Mouse (Mus musculus): ENCODE data around the gene D17Wsu92e. TPM values are rescaled to one million over a fixed set of nuclear protein-coding genes. Genes with fewer than 3 reads are reported as not detected.
A peak's percentile ranks its signal among the peaks of the same experiment; 100 is the strongest.

Gene D17Wsu92e
- polyA plus RNA-seq, 1 experiment: 68.6 TPM

GRCm38 (mm10) chr17:27793144-27793543, 27.3 kb downstream of the D17Wsu92e start:
- TF ChIP-seq POLR2A (IDR thresholded peaks at IDR 0.05; ENCODE audit: low read depth, low read length): no peak
- no peak for TF ChIP-seq CTCF (IDR thresholded peaks at IDR 0.05; ENCODE audit: borderline replicate concordance, insufficient read depth, low read length)
- peaks cover 12% of the 10 kb centered on the region; the same call in 1 of the 2 replicates for H3K4me1 ChIP-seq (ENCODE audit: control insufficient read depth, insufficient read depth, low read length)
- H3K27ac ChIP-seq (ENCODE audit: insufficient read depth, low read length): no peak overlapping the region
- no peak overlapping the region for H3K4me3 ChIP-seq (ENCODE audit: insufficient read depth, low read length)

GRCm38 (mm10) chr17:27792516-27792915, 27.9 kb downstream of the D17Wsu92e start:
- peaks cover 9% of the 10 kb centered on the region; the same call in 1 of the 2 replicates for H3K4me1 ChIP-seq (ENCODE audit: control insufficient read depth, insufficient read depth, low read length)
- TF ChIP-seq POLR2A (IDR thresholded peaks at IDR 0.05; ENCODE audit: low read depth, low read length) (no peak), CTCF (IDR thresholded peaks at IDR 0.05; ENCODE audit: borderline replicate concordance, insufficient read depth, low read length) (no peak)
- H3K4me3 ChIP-seq (ENCODE audit: insufficient read depth, low read length): no peak overlapping the region
- no peak overlapping the region for H3K27ac ChIP-seq (ENCODE audit: insufficient read depth, low read length)

DNA sequence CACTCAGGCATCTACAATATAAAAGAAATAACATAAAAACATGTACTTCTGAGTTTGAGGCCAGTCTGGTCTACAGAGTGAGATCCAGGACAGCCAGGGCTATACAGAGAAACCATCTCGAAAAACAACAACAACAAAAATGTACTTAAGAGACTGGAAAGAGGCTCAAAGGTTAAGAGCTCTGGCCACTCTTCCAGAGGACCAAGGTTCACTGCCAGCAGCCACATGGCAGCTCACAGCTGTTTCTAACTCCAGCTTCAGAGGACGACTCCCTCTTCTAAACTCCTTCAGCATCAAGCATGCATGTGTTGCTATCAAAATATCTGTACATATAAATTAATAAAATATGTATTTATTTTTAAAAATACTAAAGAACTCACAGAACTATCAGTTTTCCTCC, 28.9 kb downstream of the D17Wsu92e start:
- H3K4me3 ChIP-seq (ENCODE audit: insufficient read depth, low read length): no peak overlapping the region
- no peak for TF ChIP-seq POLR2A (IDR thresholded peaks at IDR 0.05; ENCODE audit: low read depth, low read length)
- no peak for TF ChIP-seq CTCF (IDR thresholded peaks at IDR 0.05; ENCODE audit: borderline replicate concordance, insufficient read depth, low read length)
- no peak overlapping the region for H3K27ac ChIP-seq (ENCODE audit: insufficient read depth, low read length)
- 0 out of 2 replicates have a peak, but pooled peaks cover under 1% of the 10 kb centered on the region for H3K4me1 ChIP-seq (ENCODE audit: control insufficient read depth, insufficient read depth, low read length)

DNA sequence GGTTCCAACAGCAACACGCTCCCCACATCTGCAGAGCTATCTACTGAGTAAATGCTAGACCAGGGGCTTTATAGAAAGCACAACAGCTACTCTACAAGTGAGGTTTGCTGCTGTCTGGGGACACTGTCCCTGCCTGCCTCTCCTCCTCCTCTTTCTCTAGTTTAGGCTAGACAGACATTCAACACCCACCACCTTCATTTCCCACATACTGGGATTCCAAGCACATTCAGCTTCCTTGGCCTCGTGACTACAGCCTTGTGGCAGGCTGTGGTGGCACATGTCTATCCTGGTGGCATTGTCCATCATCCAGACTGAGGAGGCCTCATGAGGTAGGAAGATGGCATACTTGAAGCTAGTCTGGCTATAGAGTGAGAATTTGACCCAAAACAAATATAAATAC, 29.5 kb downstream of the D17Wsu92e start:
- H3K4me3 ChIP-seq (ENCODE audit: insufficient read depth, low read length): no peak overlapping the region
- no peaks in the 10 kb centered on the region for H3K4me1 ChIP-seq (ENCODE audit: control insufficient read depth, insufficient read depth, low read length)
- no peak for TF ChIP-seq CTCF (IDR thresholded peaks at IDR 0.05; ENCODE audit: borderline replicate concordance, insufficient read depth, low read length)
- H3K27ac ChIP-seq (ENCODE audit: insufficient read depth, low read length): no peak overlapping the region

- Histone ChIP-seq H3K4me1 (ENCODE audit: control insufficient read depth, insufficient read depth, low read length) (no peaks in the 10 kb centered on the region), H3K4me3 (ENCODE audit: insufficient read depth, low read length) (no peak overlapping the region), H3K27ac (ENCODE audit: insufficient read depth, low read length) (no peak overlapping the region)
- TF ChIP-seq POLR2A (IDR thresholded peaks at IDR 0.05; ENCODE audit: low read depth, low read length) (no peak), CTCF (IDR thresholded peaks at IDR 0.05; ENCODE audit: borderline replicate concordance, insufficient read depth, low read length) (no peak)
These were observed 30.4 kb downstream of the D17Wsu92e start for GRCm38 (mm10) chr17:27790015-27790414.

- H3K27ac ChIP-seq (ENCODE audit: insufficient read depth, low read length): no peak overlapping the region
- no peak overlapping the region for H3K4me3 ChIP-seq (ENCODE audit: insufficient read depth, low read length)
- no peak for TF ChIP-seq POLR2A (IDR thresholded peaks at IDR 0.05; ENCODE audit: low read depth, low read length)
- no peak for TF ChIP-seq CTCF (IDR thresholded peaks at IDR 0.05; ENCODE audit: borderline replicate concordance, insufficient read depth, low read length)
- no peaks in the 10 kb centered on the region for H3K4me1 ChIP-seq (ENCODE audit: control insufficient read depth, insufficient read depth, low read length)
These were observed 31.8 kb downstream of the D17Wsu92e start for GRCm38 (mm10) chr17:27788456-27789172.

DNA sequence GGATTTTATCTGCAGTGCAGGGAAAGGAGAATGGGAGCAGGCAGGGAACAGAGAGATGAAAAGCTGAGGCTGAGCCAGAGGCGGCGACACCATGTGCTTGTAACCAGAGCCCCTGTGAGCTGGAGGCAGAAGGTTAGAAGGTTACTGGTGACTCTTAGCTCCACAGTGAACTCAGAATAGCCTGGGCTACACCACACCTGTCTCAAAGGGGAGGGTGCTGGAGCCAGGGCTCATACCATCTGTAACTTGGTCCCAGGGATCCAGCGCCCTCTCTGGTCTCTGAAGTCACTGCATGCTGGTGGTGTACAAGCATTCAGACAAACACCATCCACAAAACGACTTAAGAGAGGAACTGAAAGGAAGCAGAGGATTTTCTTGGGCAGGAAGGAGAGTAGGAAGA, 36.9 kb downstream of the D17Wsu92e start:
- TF ChIP-seq POLR2A (IDR thresholded peaks at IDR 0.05; ENCODE audit: low read depth, low read length): no peak
- TF ChIP-seq CTCF (IDR thresholded peaks at IDR 0.05; ENCODE audit: borderline replicate concordance, insufficient read depth, low read length): no peak
- no peak overlapping the region for H3K27ac ChIP-seq (ENCODE audit: insufficient read depth, low read length)
- peaks cover 6% of the 10 kb centered on the region for H3K4me1 ChIP-seq (ENCODE audit: control insufficient read depth, insufficient read depth, low read length)
- H3K4me3 ChIP-seq (ENCODE audit: insufficient read depth, low read length): no peak overlapping the region

DNA sequence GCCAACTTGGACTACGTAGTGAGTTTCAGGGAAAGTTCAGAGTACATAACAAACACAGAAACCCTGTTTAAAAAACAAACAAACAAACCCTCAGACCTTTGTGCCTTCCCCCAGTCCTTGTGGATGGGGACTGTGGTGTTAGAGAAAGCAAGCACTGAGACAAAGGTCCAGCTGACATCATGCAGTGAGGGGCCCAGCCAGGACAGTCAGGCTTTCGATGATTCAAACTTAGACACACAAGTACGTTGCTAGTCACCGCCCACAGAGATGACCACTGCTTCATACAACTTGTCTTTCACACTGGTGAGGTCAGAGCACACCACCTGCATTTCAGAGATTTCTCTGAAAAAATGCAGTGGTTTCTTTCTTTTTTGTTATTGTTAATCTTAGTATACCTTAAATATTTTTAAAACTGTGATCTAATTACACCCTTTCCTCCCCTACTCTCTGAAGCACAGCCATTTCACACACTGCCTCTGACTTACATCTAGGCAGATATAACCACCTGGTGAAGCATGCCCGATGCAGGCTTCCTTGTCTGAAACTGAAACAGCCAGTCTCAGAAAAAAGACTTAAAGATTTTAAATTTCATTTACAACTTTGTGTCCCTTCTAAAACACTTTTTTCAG, 39.3 kb downstream of the D17Wsu92e start:
- Histone ChIP-seq H3K4me1 (ENCODE audit: control insufficient read depth, insufficient read depth, low read length) (peaks cover 6% of the 10 kb centered on the region), H3K4me3 (ENCODE audit: insufficient read depth, low read length) (no peak overlapping the region), H3K27ac (ENCODE audit: insufficient read depth, low read length) (peak overlapping the region; percentile 32; the same call in 1 of the 2 replicates)
- TF ChIP-seq CTCF (IDR thresholded peaks at IDR 0.05; ENCODE audit: borderline replicate concordance, insufficient read depth, low read length): no peak
- no peak for TF ChIP-seq POLR2A (IDR thresholded peaks at IDR 0.05; ENCODE audit: low read depth, low read length)

- peaks cover 6% of the 10 kb centered on the region for H3K4me1 ChIP-seq (ENCODE audit: control insufficient read depth, insufficient read depth, low read length)
- no peak for TF ChIP-seq POLR2A (IDR thresholded peaks at IDR 0.05; ENCODE audit: low read depth, low read length)
- TF ChIP-seq CTCF (IDR thresholded peaks at IDR 0.05; ENCODE audit: borderline replicate concordance, insufficient read depth, low read length): no peak
- no peak overlapping the region for H3K4me3 ChIP-seq (ENCODE audit: insufficient read depth, low read length)
- no peak overlapping the region for H3K27ac ChIP-seq (ENCODE audit: insufficient read depth, low read length)
These were observed 40.7 kb downstream of the D17Wsu92e start for GRCm38 (mm10) chr17:27779755-27780154.

GRCm38 (mm10) chr17:27778671-27779355, 41.6 kb downstream of the D17Wsu92e start:
- Histone ChIP-seq H3K4me3 (ENCODE audit: insufficient read depth, low read length) (no peak overlapping the region), H3K4me1 (ENCODE audit: control insufficient read depth, insufficient read depth, low read length) (peaks cover 6% of the 10 kb centered on the region), H3K27ac (ENCODE audit: insufficient read depth, low read length) (no peak overlapping the region)
- TF ChIP-seq CTCF (IDR thresholded peaks at IDR 0.05; ENCODE audit: borderline replicate concordance, insufficient read depth, low read length) (no peak), POLR2A (IDR thresholded peaks at IDR 0.05; ENCODE audit: low read depth, low read length) (no peak)
